Mouse (Mus musculus): Measurements from ENCODE around the gene Tm9sf3.

- no peak for TF ChIP-seq SIN3A (IDR thresholded peaks at IDR 0.05; ENCODE audit: low read length)
- TF ChIP-seq ZNF384 (IDR thresholded peaks at IDR 0.05; ENCODE audit: low read depth, low read length): no peak
- TF ChIP-seq MAX (IDR thresholded peaks at IDR 0.05; ENCODE audit: low read length): no peak
- TF ChIP-seq POLR2A (IDR thresholded peaks at IDR 0.05; ENCODE audit: control insufficient read depth in 1 of 2, insufficient read depth in 1 of 2, low read depth in 1 of 2, low read length in 2 of 2, poor library complexity in 1 of 2): no peak
- TF ChIP-seq EP300 (IDR thresholded peaks at IDR 0.05; ENCODE audit: low read depth in 1 of 2, low read length in 2 of 2): no peak
- TF ChIP-seq CTCF (IDR thresholded peaks at IDR 0.05 in 2 of 3, conservative IDR thresholded peaks at IDR 0.05 in 1 of 3; ENCODE audit: control insufficient read depth in 1 of 3, insufficient read depth in 1 of 3, low read depth in 2 of 3, low read length in 3 of 3, poor library complexity in 1 of 3, severe bottlenecking in 1 of 3): no peak
- TF ChIP-seq SMC3 (IDR thresholded peaks at IDR 0.05; ENCODE audit: low read depth, low read length): no peak
- no peak for TF ChIP-seq TBP (IDR thresholded peaks at IDR 0.05; ENCODE audit: low read depth, low read length)
- TF ChIP-seq BHLHE40 (IDR thresholded peaks at IDR 0.05; ENCODE audit: borderline replicate concordance, low read depth, low read length): no peak
- TF ChIP-seq GATA1 (IDR thresholded peaks at IDR 0.05; ENCODE audit: low read depth, low read length): no peak
These were observed 15.5 kb downstream of the Tm9sf3 start for GRCm38 (mm10) chr19:41248271-41248670.
